Comparison of ENCODE assay signal across 25 mouse cellular contexts in the genomic region with DNA sequence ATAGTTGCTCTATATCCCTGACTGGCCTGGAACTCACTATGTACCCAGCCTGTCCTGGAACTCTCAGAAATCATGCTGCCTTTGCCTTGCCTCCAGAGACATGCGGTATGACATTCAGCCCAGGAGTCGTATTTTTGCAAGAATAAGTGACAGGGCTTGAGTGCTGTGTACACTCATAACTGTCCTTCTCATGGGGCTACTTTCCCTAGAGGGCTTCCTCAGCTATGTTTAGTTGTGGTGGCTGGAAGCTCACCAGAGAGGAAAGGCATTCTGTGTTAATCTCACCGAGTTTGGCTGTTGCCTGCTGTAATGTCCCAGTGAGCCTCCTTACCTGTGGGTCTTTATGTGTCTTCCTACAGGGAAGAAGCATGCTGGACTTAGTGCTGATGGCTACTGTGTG. TPM values are rescaled to one million over a fixed set of nuclear protein-coding genes. Genes with fewer than 3 reads are reported as not detected.
DNase-seq lines count a peak whose midpoint lies in the region; ATAC-seq and TF ChIP-seq lines count a peak whose summit lies in the region.
"Had no signal": no experiment of that assay in that cellular context is flagged by ENCODE, and none has a peak within 500 bp of the region (broad histone marks: within the 10 kb centered on the region; RNA-seq: fewer than 3 reads in every experiment).

No protein-coding gene starts in this region.

- no peak for ATAC-seq in hindbrain, embryonic 13.5 days (ENCODE audit: low FRiP score)
- ATAC-seq: CD4-positive, CD25-positive, alpha-beta regulatory T cell, adult 4 months; forebrain, embryonic 13.5 days; forebrain, embryonic 16.5 days had no signal

- H3K27ac ChIP-seq in hindbrain, embryonic 13.5 days = no peak overlapping the region
- H3K27ac ChIP-seq in hindbrain, embryonic 10.5 days = no peak overlapping the region
- H3K27ac ChIP-seq in CH12.LX (ENCODE audit: insufficient read depth, low read depth) = no peak overlapping the region
- H3K27ac ChIP-seq: embryonic facial prominence, embryonic 13.5 days; embryonic facial prominence, embryonic 15.5 days; forebrain, embryonic 10.5 days; forebrain, embryonic 13.5 days had no signal

- TF ChIP-seq RAD21 in CH12.LX (IDR thresholded peaks at IDR 0.05; ENCODE audit: low read depth, low read length) = no peak

- H3K4me1 ChIP-seq in hindbrain, embryonic 13.5 days (replicated peaks) = peaks cover 13% of the 10 kb centered on the region
- H3K4me1 ChIP-seq in hindbrain, embryonic 10.5 days (replicated peaks) = peaks cover 15% of the 10 kb centered on the region
- H3K4me1 ChIP-seq in CH12.LX (ENCODE audit: control insufficient read depth in 1 of 2, insufficient read depth in 2 of 2) = peaks cover 19 to 24% of the 10 kb centered on the region in 2 experiments

- H3K4me3 ChIP-seq in hindbrain, embryonic 13.5 days = no peak overlapping the region
- H3K4me3 ChIP-seq in hindbrain, embryonic 10.5 days = no peak overlapping the region
- H3K4me3 ChIP-seq in CH12.LX (replicated peaks in 1 of 3; ENCODE audit: low read depth in 2 of 3, low read length in 2 of 3, poor library complexity in 1 of 3) = no peak overlapping the region
- H3K4me3 ChIP-seq: embryonic facial prominence, embryonic 13.5 days; embryonic facial prominence, embryonic 15.5 days; erythroblast, embryonic 14.5 days; forebrain, embryonic 10.5 days; forebrain, embryonic 13.5 days had no signal

- peak; percentile 21 for DNase-seq in cerebellum, adult 9-10 months
- no peak for DNase-seq in cerebellum, postnatal 14 days
- no peak for DNase-seq in hindbrain, embryonic 10.5 days (ENCODE audit: low spot score)
- peak; percentile 34 for DNase-seq in CH12.LX (ENCODE audit: extremely low read depth)
- DNase-seq: adrenal gland, adult 2 months; adrenal gland, postnatal 10 days; adrenal gland, postnatal 25 days; B cell, adult 2 months; cerebellum, adult 11 months; cerebellum, adult 18-20 months; cerebellum, adult 8-10 months; cerebellum, postnatal 10 days; cerebellum, postnatal 36 days; embryo, embryonic 11 days had no signal

- dilution Hi-C loops in CH12.LX (cut with MboI; ENCODE audit: extremely low pct_ligation_motif_present, extremely low pct_unique_long_range_greater_than_20kb, low sequenced_read_pairs) = no loop called here

- in situ Hi-C loops in CH12.LX (cut with MboI; ENCODE audit: low pct_ligation_motif_present, low pct_unique_long_range_greater_than_20kb, low sequenced_read_pairs) = no loop called here

- TF ChIP-seq EP300 in CH12.LX (IDR thresholded peaks at IDR 0.05; ENCODE audit: low read length) = peak; percentile 20; the same call in 1 of the 2 replicates

- TF ChIP-seq CTCF in CH12.LX (conservative IDR thresholded peaks at IDR 0.05 in 1 of 2, IDR thresholded peaks at IDR 0.05 in 1 of 2; ENCODE audit: low read depth in 2 of 2, low read length in 2 of 2) = no peak

- H3K4me2 ChIP-seq in hindbrain, embryonic 13.5 days = no peak overlapping the region
- 0 out of 2 replicates have a peak overlapping the region, but pooled peaks have one; percentile 23 for H3K4me2 ChIP-seq in CH12.LX (ENCODE audit: insufficient read depth, low read depth, poor library complexity, severe bottlenecking)
- H3K4me2 ChIP-seq: embryonic facial prominence, embryonic 13.5 days; embryonic facial prominence, embryonic 15.5 days; forebrain, embryonic 13.5 days had no signal

- H3K79me2 ChIP-seq in CH12.LX (replicated peaks; ENCODE audit: control insufficient read depth, extremely low read depth, insufficient read depth, poor library complexity, severe bottlenecking) = peaks cover 9% of the 10 kb centered on the region

- WGBS in hindbrain, embryonic 13.5 days = 76% methylated on average over 3 of the region's 3 CpGs
- 76% methylated on average over 3 of the region's 3 CpGs for WGBS in hindbrain, embryonic 10.5 days

- H3K36me3 ChIP-seq in hindbrain, embryonic 13.5 days = no peaks in the 10 kb centered on the region
- H3K36me3 ChIP-seq in hindbrain, embryonic 10.5 days = no peaks in the 10 kb centered on the region
- H3K36me3 ChIP-seq in CH12.LX (replicated peaks in 1 of 2; ENCODE audit: control insufficient read depth in 1 of 2, insufficient read depth in 1 of 2, low read length in 1 of 2) = no peaks in the 10 kb centered on the region
- H3K36me3 ChIP-seq: embryonic facial prominence, embryonic 13.5 days; embryonic facial prominence, embryonic 15.5 days; forebrain, embryonic 10.5 days had no signal

- no peak for TF ChIP-seq POLR2A in CH12.LX (IDR thresholded peaks at IDR 0.05; ENCODE audit: low read depth, low read length)

- H3K9ac ChIP-seq in hindbrain, embryonic 13.5 days = 0 out of 2 replicates have a peak overlapping the region, but pooled peaks have one; percentile 6
- H3K9ac ChIP-seq in CH12.LX (ENCODE audit: insufficient read depth, low read depth) = no peak overlapping the region
- H3K9ac ChIP-seq: embryonic facial prominence, embryonic 13.5 days; embryonic facial prominence, embryonic 15.5 days; forebrain, embryonic 13.5 days had no signal

- no peaks in the 10 kb centered on the region for H3K9me3 ChIP-seq in hindbrain, embryonic 13.5 days
- no peaks in the 10 kb centered on the region for H3K9me3 ChIP-seq in hindbrain, embryonic 10.5 days
- H3K9me3 ChIP-seq in CH12.LX (replicated peaks; ENCODE audit: low read length) = no peaks in the 10 kb centered on the region
- H3K9me3 ChIP-seq: embryonic facial prominence, embryonic 13.5 days; embryonic facial prominence, embryonic 15.5 days; forebrain, embryonic 10.5 days; forebrain, embryonic 13.5 days had no signal

- H3K27me3 ChIP-seq in hindbrain, embryonic 13.5 days = peaks cover 48% of the 10 kb centered on the region
- peaks cover 5% of the 10 kb centered on the region; the same call in 1 of the 2 replicates for H3K27me3 ChIP-seq in hindbrain, embryonic 10.5 days (ENCODE audit: insufficient read depth, poor library complexity, severe bottlenecking)
- H3K27me3 ChIP-seq in CH12.LX (replicated peaks) = peaks cover 4% of the 10 kb centered on the region
- H3K27me3 ChIP-seq: embryonic facial prominence, embryonic 15.5 days had no signal

TF ChIP-seq in CH12.LX, 34 proteins besides CTCF, POLR2A, EP300 and RAD21:
- TF ChIP-seq SIN3A (IDR thresholded peaks at IDR 0.05; ENCODE audit: low read length) (no peak; the same call in 1 of the 2 replicates), ETS1 (conservative IDR thresholded peaks at IDR 0.05; ENCODE audit: low read depth, low read length) (peak; percentile 27; the same call in 1 of the 2 replicates), CHD2 (IDR thresholded peaks at IDR 0.05; ENCODE audit: low read length) (no peak), IRF4 (IDR thresholded peaks at IDR 0.05; ENCODE audit: low read depth, low read length) (peak; percentile 72), MEF2A (IDR thresholded peaks at IDR 0.05; ENCODE audit: borderline replicate concordance, low read depth, low read length) (peak; percentile 57), JUN (IDR thresholded peaks at IDR 0.05; ENCODE audit: insufficient read depth, low read depth, low read length) (peak; percentile 26; the same call in 1 of the 2 replicates), MAZ (IDR thresholded peaks at IDR 0.05; ENCODE audit: low read depth, low read length) (no peak), JUND (conservative IDR thresholded peaks at IDR 0.05; ENCODE audit: low read depth, low read length) (0 out of 2 replicates have a peak, but pooled peaks have one; percentile 43)

RNA-seq across cellular contexts. Expression of a gene that starts 3.7 kb away (rescaled TPM):
- polyA plus RNA-seq in hindbrain, embryonic 13.5 days (2015; fragmentation: Nextera tagmentation; extraction: Ambion mirVana) = 212 and 237 TPM in 2 replicates
- polyA plus RNA-seq in hindbrain, embryonic 10.5 days (2016; fragmentation: Nextera tagmentation; extraction: Ambion mirVana) = 193 and 221 TPM in 2 replicates
- total RNA-seq in CH12.LX (2012; rRNA removed) (80.0 and 84.8 TPM in 2 replicates), CH12.LX (2014; rRNA removed) (97.5 and 106 TPM in 2 replicates)
- polyA plus RNA-seq in CH12.LX (2012; ENCODE audit: insufficient read length, low read depth) = 111 and 112 TPM in 2 replicates

RNA-seq across cellular contexts. Expression of a gene that starts 25.1 kb away (rescaled TPM):
- polyA plus RNA-seq in hindbrain, embryonic 13.5 days (2015; fragmentation: Nextera tagmentation; extraction: Ambion mirVana) = 37.3 and 42.2 TPM in 2 replicates
- 27.0 and 30.5 TPM in 2 replicates for polyA plus RNA-seq in hindbrain, embryonic 10.5 days (2016; fragmentation: Nextera tagmentation; extraction: Ambion mirVana)
- 17.5 and 19.1 TPM in 2 replicates for total RNA-seq in CH12.LX (2012; rRNA removed)
- total RNA-seq in CH12.LX (2014; rRNA removed) = 25.4 and 25.8 TPM in 2 replicates
- 14.2 and 14.5 TPM in 2 replicates for polyA plus RNA-seq in CH12.LX (2012; ENCODE audit: insufficient read length, low read depth)

RNA-seq across cellular contexts. Expression of a gene that starts 33.0 kb away (rescaled TPM):
- 0.09 TPM in 2 replicates for polyA plus RNA-seq in hindbrain, embryonic 13.5 days (2015; fragmentation: Nextera tagmentation; extraction: Ambion mirVana)
- 0.04 TPM in 1 of 2 replicates, not detected in the other for polyA plus RNA-seq in hindbrain, embryonic 10.5 days (2016; fragmentation: Nextera tagmentation; extraction: Ambion mirVana)
- total RNA-seq in CH12.LX (2012; rRNA removed) (0.08 TPM in 1 of 2 replicates, not detected in the other), CH12.LX (2014; rRNA removed) (0.12 TPM in 1 of 2 replicates, not detected in the other)
- 0.05 TPM in 1 of 2 replicates, not detected in the other for polyA plus RNA-seq in CH12.LX (2012; ENCODE audit: insufficient read length, low read depth)
- total RNA-seq: common myeloid progenitor, adult 5-6 weeks; MEL had no signal
- polyA plus RNA-seq: CD4-positive, CD25-positive, alpha-beta regulatory T cell, adult 4 months; embryonic facial prominence, embryonic 11.5 days; forebrain, embryonic 10.5 days; forebrain, embryonic 13.5 days had no signal

RNA-seq across cellular contexts. Expression of a gene that starts 35.0 kb away (rescaled TPM):
- polyA plus RNA-seq in hindbrain, embryonic 13.5 days (2015; fragmentation: Nextera tagmentation; extraction: Ambion mirVana) = 0.96 and 1.1 TPM in 2 replicates
- 0.26 and 0.42 TPM in 2 replicates for polyA plus RNA-seq in hindbrain, embryonic 10.5 days (2016; fragmentation: Nextera tagmentation; extraction: Ambion mirVana)
- total RNA-seq in CH12.LX (2012; rRNA removed) (0.04 TPM in 2 replicates), CH12.LX (2014; rRNA removed) (not detected in 2 replicates)
- polyA plus RNA-seq in CH12.LX (2012; ENCODE audit: insufficient read length, low read depth) = 0.08 and 0.10 TPM in 2 replicates
- total RNA-seq: MEL had no signal
- polyA plus RNA-seq: CD4-positive, CD25-positive, alpha-beta regulatory T cell, adult 4 months; erythroblast, embryonic 14.5 days had no signal

RNA-seq across cellular contexts. Expression of a gene that starts 46.9 kb away (rescaled TPM):
- 8.2 and 8.4 TPM in 2 replicates for polyA plus RNA-seq in hindbrain, embryonic 13.5 days (2015; fragmentation: Nextera tagmentation; extraction: Ambion mirVana)
- 7.7 and 10.7 TPM in 2 replicates for polyA plus RNA-seq in hindbrain, embryonic 10.5 days (2016; fragmentation: Nextera tagmentation; extraction: Ambion mirVana)
- total RNA-seq in CH12.LX (2012; rRNA removed) (1.9 and 2.2 TPM in 2 replicates), CH12.LX (2014; rRNA removed) (0.31 and 0.32 TPM in 2 replicates)
- polyA plus RNA-seq in CH12.LX (2012; ENCODE audit: insufficient read length, low read depth) = 9.8 and 10.2 TPM in 2 replicates

Comparison
In these comparisons a context has a peak if more than half of its experiments do, and no peak if none do; other contexts are left out.
1. DNase-seq: peak in cerebellum, adult 9-10 months (single experiment) and CH12.LX (single experiment); none in cerebellum, postnatal 14 days (0 of 2) and hindbrain, embryonic 10.5 days (single experiment).